Mouse (Mus musculus) myocyte (in vitro differentiated cells): ENCODE data around the gene Gm13278.
"Not testable (repeated sequence)": the region's sequence is repeated elsewhere in the genome, so short reads cannot be mapped to it uniquely, and the experiment has no call there.

Source experiments
- CEBPB ChIP-seq: IDR thresholded peaks from 2 replicates; pipeline ENCODE4 v1.6.1; 2011; ENCODE audit warnings: mild to moderate bottlenecking, moderate library complexity; ENCODE audit not compliant: poor library complexity, insufficient read depth, severe bottlenecking
- E2F4 ChIP-seq: IDR thresholded peaks from one replicate; pipeline ENCODE4 v1.6.1; 2011; ENCODE audit warnings: mild to moderate bottlenecking, control low read depth, moderate library complexity; ENCODE audit not compliant: insufficient read depth
- MAX ChIP-seq: IDR thresholded peaks from one replicate; pipeline ENCODE4 v1.6.1; 2011; ENCODE audit warnings: low read depth, mild to moderate bottlenecking, control low read depth
- MYOD1 ChIP-seq, 3 experiments: IDR thresholded peaks; one replicate each; pipeline ENCODE4 v1.6.1; 2011; ENCODE audit warnings: control low read depth in 2 of 3, low read depth in 2 of 3, mild to moderate bottlenecking in 2 of 3, moderate library complexity in 1 of 3; ENCODE audit not compliant: insufficient read length in 2 of 3, control insufficient read depth in 1 of 3
- MYOG ChIP-seq, 3 experiments: IDR thresholded peaks; one replicate each; pipeline ENCODE4 v1.6.1; 2011; ENCODE audit warnings: control low read depth in 2 of 3, low read depth in 2 of 3, mild to moderate bottlenecking in 2 of 3; ENCODE audit not compliant: insufficient read length in 2 of 3, control insufficient read depth in 1 of 3, insufficient read depth in 1 of 3
- POLR2A ChIP-seq: IDR thresholded peaks from one replicate; pipeline ENCODE4 v1.6.1; 2011; ENCODE audit warnings: low read depth, mild to moderate bottlenecking, control low read depth, moderate library complexity; ENCODE audit not compliant: insufficient read length
- POLR2AphosphoS2 ChIP-seq: IDR thresholded peaks from one replicate; pipeline ENCODE4 v1.6.1; 2011; ENCODE audit warnings: low read depth, control low read depth; ENCODE audit not compliant: insufficient read length
- REST ChIP-seq: IDR thresholded peaks from one replicate; pipeline ENCODE4 v1.6.1; 2011; ENCODE audit warnings: mild to moderate bottlenecking, control low read depth, moderate library complexity; ENCODE audit not compliant: insufficient read depth, insufficient read length
- TCF12 ChIP-seq: IDR thresholded peaks from one replicate; pipeline ENCODE4 v1.6.1; 2011; ENCODE audit warnings: mild to moderate bottlenecking, control low read depth; ENCODE audit not compliant: poor library complexity, insufficient read depth, severe bottlenecking
- TCF3 ChIP-seq: IDR thresholded peaks from one replicate; pipeline ENCODE4 v1.6.1; 2011; ENCODE audit warnings: low read depth, control low read depth; ENCODE audit not compliant: insufficient read length
- USF1 ChIP-seq: IDR thresholded peaks from one replicate; pipeline ENCODE4 v1.6.1; 2011; ENCODE audit warnings: low read depth, mild to moderate bottlenecking, control low read depth, moderate library complexity

GRCm38 (mm10) chr4:88797097-88797496, 5.7 kb downstream of the Gm13278 start, which contains the start of gene Gm13279:
- not testable (repeated sequence) for TF ChIP-seq MYOD1 (IDR thresholded peaks at IDR 0.05; ENCODE audit: control insufficient read depth in 1 of 3, insufficient read length in 2 of 3, low read depth in 2 of 3); POLR2A; TCF3; MYOG (IDR thresholded peaks at IDR 0.05; ENCODE audit: control insufficient read depth in 1 of 3, insufficient read depth in 1 of 3, insufficient read length in 2 of 3, low read depth in 2 of 3); TCF12; CEBPB; USF1; E2F4; POLR2AphosphoS2; MAX; REST
